Mouse (Mus musculus) Patski (cell line): ENCODE data around the gene Gm45837. TPM values are rescaled to one million over a fixed set of nuclear protein-coding genes. Genes with fewer than 3 reads are reported as not detected.

Source experiments
- ATAC-seq: fragments of 100-300 bp; one replicate; pipeline ENCODE4 v1.8.0; 2021
- CTCF ChIA-PET: fragments of 350-600 bp; sonication (Branson Sonifier 250); formaldehyde crosslinking; loops from one replicate; lab custom pipeline; 2022; ENCODE audit warnings: inconsistent platforms; lab: Charles Lee
- POLR2A ChIA-PET: fragments of 350-600 bp; sonication (Branson Sonifier 250); formaldehyde crosslinking; loops from one replicate; lab custom pipeline; 2022; ENCODE audit warnings: antibody characterized with exemption, inconsistent platforms; lab: Charles Lee
- DNase-seq: peaks from one replicate; pipeline ENCODE4 v3.0.0-alpha.2; 2011; ENCODE audit warnings: low read depth, low spot score
- H3K27me3 ChIP-seq: fragments of 371-371 bp; one replicate; pipeline ENCODE4 v1.5.1; 2021
- CTCF ChIP-seq: fragments of 100-300 bp; IDR thresholded peaks from one replicate; pipeline ENCODE4 v1.5.1; 2021
- in situ Hi-C: fragments of 300-500 bp; cut with MboI; formaldehyde crosslinking; loops from 3 replicates; pipeline ENCODE4 v1.11.1; 2018; ENCODE audit warnings: low pct_unique_long_range_greater_than_20kb, mixed read lengths
- polyA plus RNA-seq: library from polyadenylated mRNA; unstranded; gene quantifications from one replicate; pipeline ENCODE4 v1.2.3, GENCODE M21; 2021

Gene Gm45837
- 0.78 TPM for polyA plus RNA-seq

GRCm38 (mm10) chr7:101410267-101410936, at the start of gene Gm45837:
Gm45837 (plus strand) TSS chr7:101410886.
- DNase-seq: no peak
- no peak for TF ChIP-seq CTCF
- no peak for ATAC-seq
- POLR2A ChIA-PET: interaction anchor here (0.5 kb wide), 1 partner anchor 9 kb away, joined by 3 read pairs; no protein-coding TSS in a partner anchor
- CTCF ChIA-PET: no interaction called here
- in situ Hi-C loops: loop anchor here (10.0 kb wide), 1 partner anchor 94 kb away; no protein-coding TSS in a partner anchor
- H3K27me3 ChIP-seq: no peaks in the 10 kb centered on the region

DNA sequence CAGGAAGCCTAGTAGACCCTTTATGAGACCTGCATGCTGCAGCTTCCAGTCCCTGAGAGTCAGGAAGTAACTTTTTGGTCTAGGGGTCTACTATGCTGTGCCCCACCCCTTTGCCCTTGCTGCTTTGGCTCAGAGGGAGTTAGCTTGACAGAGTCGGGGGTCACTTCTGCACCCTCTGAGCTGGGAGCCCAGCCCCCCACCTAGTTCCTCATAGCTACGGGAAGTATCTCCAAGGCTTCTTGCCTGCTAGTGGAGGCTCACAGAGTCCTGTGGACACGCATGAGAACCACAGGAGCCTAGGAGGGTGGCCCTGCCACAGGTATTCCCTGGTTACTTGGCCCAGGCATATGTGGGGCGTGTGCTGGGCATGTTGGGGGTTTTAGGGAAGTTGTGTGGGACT, 49.7 kb upstream of the Gm45837 start:
- no peaks in the 10 kb centered on the region for H3K27me3 ChIP-seq
- ATAC-seq (no peak), DNase-seq (no peak)
- POLR2A ChIA-PET: interaction anchor here (1.0 to 1.5 kb wide), 2 partner anchors 11 to 13 kb away, joined by 3 to 4 read pairs; partner anchors contain the start of gene Arap1
- CTCF ChIA-PET: interaction anchor here (1.2 to 3.1 kb wide), 2 partner anchors 16 to 50 kb away, joined by 3 to 12 read pairs; no protein-coding TSS in a partner anchor
- in situ Hi-C loops: no loop called here
- TF ChIP-seq CTCF: no peak

DNA sequence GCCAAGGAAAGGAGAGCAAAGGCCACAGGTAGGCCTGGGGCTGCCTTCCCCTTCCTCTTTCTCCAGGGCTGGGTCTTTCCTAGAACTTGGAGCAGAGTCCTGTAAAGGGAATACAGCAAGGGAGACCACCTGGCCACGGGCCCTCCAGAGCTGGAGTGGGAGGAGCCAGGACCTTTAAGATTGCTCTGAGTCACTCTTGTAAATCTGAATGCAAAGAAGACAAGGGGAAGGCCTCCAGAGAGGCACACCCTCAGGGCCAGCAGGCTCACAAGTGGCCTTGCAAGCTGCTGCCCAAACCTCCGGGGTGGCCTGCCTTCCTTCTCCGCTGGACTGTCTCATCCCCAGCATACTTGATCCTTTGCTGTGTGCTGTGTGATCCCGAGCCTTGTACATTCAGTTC, 48.9 kb upstream of the Gm45837 start:
- CTCF ChIA-PET: interaction anchor here (1.7 to 3.1 kb wide), 2 partner anchors 28 to 51 kb away, joined by 3 to 12 read pairs; no protein-coding TSS in a partner anchor
- TF ChIP-seq CTCF: no peak
- no peaks in the 10 kb centered on the region for H3K27me3 ChIP-seq
- in situ Hi-C loops: no loop called here
- peak; percentile 31 for ATAC-seq
- POLR2A ChIA-PET: no interaction called here
- DNase-seq: no peak

GRCm38 (mm10) chr7:101362791-101363191, 47.9 kb upstream of the Gm45837 start:
- ATAC-seq (no peak), DNase-seq (no peak)
- POLR2A ChIA-PET: interaction anchor here (0.6 to 1.0 kb wide), 2 partner anchors 8 to 15 kb away, joined by 3 to 4 read pairs; no protein-coding TSS in a partner anchor
- in situ Hi-C loops: no loop called here
- H3K27me3 ChIP-seq: no peaks in the 10 kb centered on the region
- no peak for TF ChIP-seq CTCF
- CTCF ChIA-PET: interaction anchor here (1.2 to 3.1 kb wide), 3 partner anchors 29 to 52 kb away, joined by 3 to 12 read pairs (median 3); no protein-coding TSS in a partner anchor

- CTCF ChIA-PET: no interaction called here
- POLR2A ChIA-PET: interaction anchor here (1.0 kb wide), 1 partner anchor 9 kb away, joined by 3 read pairs; no protein-coding TSS in a partner anchor
- no peak for TF ChIP-seq CTCF
- ATAC-seq: no peak
- no peaks in the 10 kb centered on the region for H3K27me3 ChIP-seq
- DNase-seq: no peak
- in situ Hi-C loops: no loop called here
Observed at GRCm38 (mm10) chr7:101363914-101364313, 46.8 kb upstream of the Gm45837 start.

GRCm38 (mm10) chr7:101367901-101368852, 42.5 kb upstream of the Gm45837 start:
- ATAC-seq (no peak), DNase-seq (no peak)
- no peak for TF ChIP-seq CTCF
- in situ Hi-C loops: no loop called here
- ChIA-PET POLR2A (interaction anchor here (0.6 to 1.5 kb wide), 2 partner anchors 46 to 57 kb away, joined by 3 to 5 read pairs; no protein-coding TSS in a partner anchor), CTCF (interaction anchor here (1.0 to 2.7 kb wide), 9 partner anchors 13 to 80 kb away, joined by 3 to 13 read pairs (median 4); partner anchors contain the start of genes Arap1 and Stard10)
- H3K27me3 ChIP-seq: no peaks in the 10 kb centered on the region

DNA sequence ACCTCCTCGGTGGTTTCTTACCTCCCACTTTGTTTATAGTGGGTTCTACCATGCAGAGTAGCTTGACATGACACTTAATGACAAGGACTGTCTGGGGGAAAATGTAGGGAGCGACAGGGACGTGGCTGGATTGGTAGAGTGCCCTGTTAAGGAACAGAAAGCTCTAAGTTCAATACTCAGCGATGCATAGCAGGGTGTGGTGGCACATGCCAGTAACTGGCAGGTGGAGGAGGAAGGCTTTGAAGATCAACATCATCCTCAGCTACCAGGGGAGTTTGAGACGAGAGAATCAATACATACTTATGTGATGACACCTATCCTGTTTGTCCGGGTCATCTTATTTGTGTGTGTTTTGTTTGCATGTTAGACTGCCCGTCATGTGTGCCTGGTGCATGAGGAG, 41.0 kb upstream of the Gm45837 start:
- in situ Hi-C loops: loop anchor here (5.0 kb wide), 1 partner anchor 57 kb away; no protein-coding TSS in a partner anchor
- ATAC-seq (no peak), DNase-seq (no peak)
- ChIA-PET POLR2A (interaction anchor here (0.6 kb wide), 1 partner anchor 75 kb away, joined by 4 read pairs; no protein-coding TSS in a partner anchor), CTCF (interaction anchor here (0.8 to 2.0 kb wide), 4 partner anchors 10 to 67 kb away, joined by 3 to 12 read pairs (median 4); partner anchors contain the start of gene Atg16l2)
- TF ChIP-seq CTCF: no peak
- no peaks in the 10 kb centered on the region for H3K27me3 ChIP-seq

GRCm38 (mm10) chr7:101373082-101373481, 37.6 kb upstream of the Gm45837 start:
- no peak for ATAC-seq
- in situ Hi-C loops: loop anchor here (5.0 kb wide), 1 partner anchor 61 kb away; no protein-coding TSS in a partner anchor
- no peak for DNase-seq
- CTCF ChIA-PET: interaction anchor here (1.5 kb wide), 1 partner anchor 62 kb away, joined by 11 read pairs; no protein-coding TSS in a partner anchor
- no peaks in the 10 kb centered on the region for H3K27me3 ChIP-seq
- no peak for TF ChIP-seq CTCF
- POLR2A ChIA-PET: no interaction called here

DNA sequence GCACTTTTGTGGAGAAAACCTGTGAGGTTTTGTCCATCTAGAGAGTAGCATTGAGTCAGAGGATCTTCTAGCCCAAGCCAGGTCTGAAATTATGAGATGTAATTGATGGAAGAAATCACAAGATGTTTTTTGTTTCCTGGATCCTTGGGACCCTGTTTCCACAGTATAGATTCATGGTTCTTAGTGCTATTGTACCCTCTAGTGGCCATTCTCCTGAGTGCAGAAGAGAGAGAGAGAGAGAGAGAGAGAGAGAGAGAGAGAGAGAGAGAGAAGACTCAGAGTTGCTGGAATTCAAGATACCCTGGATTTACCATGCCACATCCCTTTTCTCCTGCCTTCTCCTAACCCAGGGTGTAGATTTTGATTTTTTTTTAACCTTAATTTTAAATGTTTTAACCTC, 36.5 kb upstream of the Gm45837 start:
- DNase-seq (no peak), ATAC-seq (no peak)
- TF ChIP-seq CTCF: no peak
- in situ Hi-C loops: loop anchor here (5.0 kb wide), 1 partner anchor 62 kb away; no protein-coding TSS in a partner anchor
- POLR2A ChIA-PET: no interaction called here
- H3K27me3 ChIP-seq: no peaks in the 10 kb centered on the region
- CTCF ChIA-PET: interaction anchor here (1.5 kb wide), 1 partner anchor 63 kb away, joined by 11 read pairs; no protein-coding TSS in a partner anchor
